Mouse (Mus musculus) layer of hippocampus, adult 2 months (tissue): Measurements from ENCODE around the gene H2afv. TPM values are rescaled to one million over a fixed set of nuclear protein-coding genes. Genes with fewer than 3 reads are reported as not detected.
A peak's percentile ranks its signal among the peaks of the same experiment; 100 is the strongest.
"Not testable (repeated sequence)": the region's sequence is repeated elsewhere in the genome, so short reads cannot be mapped to it uniquely, and the experiment has no call there.

Experiments used
- DNase-seq, 2 experiments: peaks; one replicate each; pipeline ENCODE4 v3.0.0; 2022; ENCODE audit warnings: low spot score in 2 of 2
- H3K27ac ChIP-seq: fragments of 200-600 bp; 2 replicates; pipeline ENCODE4 v1.8.1; 2022
- H3K4me3 ChIP-seq: fragments of 200-600 bp; 2 replicates; pipeline ENCODE4 v1.8.1; 2022; ENCODE audit warnings: mild to moderate bottlenecking
- CTCF ChIP-seq: fragments of 200-600 bp; conservative IDR thresholded peaks from 2 replicates; pipeline ENCODE4 v1.8.1; 2022; ENCODE audit warnings: antibody characterized with exemption, mild to moderate bottlenecking, moderate library complexity
- total RNA-seq, 2 experiments: library from RNA; stranded (reverse); gene quantifications; 2 replicates each; pipeline ENCODE4 v1.2.3; 2021

Gene H2afv
- total RNA-seq, 2 experiments from 2014 or later = 43.6 to 47.3 TPM

DNA sequence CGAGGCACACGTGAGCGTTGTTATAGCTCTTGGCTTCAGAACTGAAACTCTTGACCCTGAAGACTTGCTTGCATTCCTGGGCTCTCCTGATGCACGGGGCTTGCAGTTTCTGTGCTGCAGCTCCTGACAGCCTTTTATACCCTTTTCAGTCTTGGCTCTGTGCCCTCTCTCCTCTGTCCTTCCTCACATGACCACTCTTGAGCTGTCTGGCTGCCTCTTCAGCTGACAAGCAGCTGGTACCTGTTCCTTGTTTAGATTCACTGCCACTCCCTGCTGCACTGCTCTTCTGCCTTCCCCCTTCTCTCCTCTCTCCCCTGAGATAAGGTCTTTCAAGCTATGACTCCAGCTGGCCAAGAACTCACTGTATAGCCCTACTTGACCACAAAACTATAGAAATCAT, 3.2 kb upstream of the H2afv start:
- H3K27ac ChIP-seq = no peak overlapping the region
- no peak overlapping the region for H3K4me3 ChIP-seq
- no peak for TF ChIP-seq CTCF
- DNase-seq = no peak

DNA sequence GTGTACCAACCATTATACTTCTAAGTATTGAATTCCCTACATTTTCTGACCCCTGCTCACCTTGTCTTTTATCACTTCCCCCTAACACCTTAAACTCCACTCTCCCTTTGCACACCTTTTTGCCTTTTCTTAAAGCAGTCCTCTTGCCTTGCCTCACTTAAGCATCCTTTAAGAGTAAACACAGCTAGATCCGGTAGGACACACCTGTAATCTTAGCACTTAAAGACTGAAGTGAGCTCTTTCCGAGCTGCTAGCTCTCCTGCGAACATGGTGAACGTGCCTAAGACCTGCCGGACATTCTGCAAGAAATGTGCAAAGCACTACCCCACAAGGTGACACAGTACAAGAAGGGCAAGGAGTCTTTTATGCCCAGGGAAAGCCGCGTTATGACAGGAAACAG, 1.7 kb upstream of the H2afv start:
- TF ChIP-seq CTCF = no peak
- H3K27ac ChIP-seq = no peak overlapping the region
- no peak overlapping the region for H3K4me3 ChIP-seq
- no peak for DNase-seq

- peak; percentile 38 for TF ChIP-seq CTCF
- no peak overlapping the region for H3K4me3 ChIP-seq
- no peak for DNase-seq
- H3K27ac ChIP-seq = no peak overlapping the region
Observed at GRCm38 (mm10) chr11:6445441-6445840, 1.2 kb upstream of the H2afv start.

DNA sequence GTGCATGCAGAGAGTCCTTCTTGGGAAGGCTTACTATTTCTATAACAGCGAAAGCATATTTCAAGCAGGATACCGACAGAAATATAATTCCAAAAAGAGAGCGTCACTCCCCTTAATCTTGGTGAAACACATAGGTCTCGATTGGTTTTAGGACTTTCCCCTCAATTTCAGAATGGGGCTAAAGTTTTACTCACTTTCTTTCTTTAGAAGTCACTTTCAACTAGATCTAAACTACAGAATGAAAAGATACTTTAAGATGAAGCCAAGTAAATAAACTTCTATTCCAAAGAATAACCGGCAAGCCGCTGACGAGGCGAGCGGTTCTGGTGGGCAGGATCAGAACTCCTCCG, 541 bp downstream of the H2afv start:
- no peak for TF ChIP-seq CTCF
- no peak for DNase-seq
- H3K4me3 ChIP-seq = peak overlapping the region; percentile 73
- peak overlapping the region; percentile 94 for H3K27ac ChIP-seq

DNA sequence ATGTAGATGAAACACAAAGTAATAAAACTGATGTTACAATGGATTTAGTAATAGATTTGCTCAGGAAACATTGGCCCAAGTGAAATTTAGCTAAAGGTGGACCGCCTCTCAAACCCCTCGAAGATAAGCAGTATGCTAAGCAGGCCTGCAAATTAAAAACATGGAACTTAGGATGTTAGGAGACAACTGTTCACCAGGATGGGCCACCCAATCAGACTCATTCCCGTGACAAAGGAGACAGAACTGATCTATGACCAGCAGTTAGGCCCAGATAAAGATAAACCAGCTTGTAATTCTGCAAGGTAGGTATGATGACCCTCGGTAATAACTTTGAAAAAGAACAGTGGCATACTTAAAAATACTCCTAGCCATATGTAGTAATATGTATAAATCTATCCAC, 1.1 kb downstream of the H2afv start:
- H3K27ac ChIP-seq = peak overlapping the region; percentile 94; the same call in 1 of the 2 replicates
- peak overlapping the region; percentile 73 for H3K4me3 ChIP-seq
- no peak for DNase-seq
- no peak for TF ChIP-seq CTCF

DNA sequence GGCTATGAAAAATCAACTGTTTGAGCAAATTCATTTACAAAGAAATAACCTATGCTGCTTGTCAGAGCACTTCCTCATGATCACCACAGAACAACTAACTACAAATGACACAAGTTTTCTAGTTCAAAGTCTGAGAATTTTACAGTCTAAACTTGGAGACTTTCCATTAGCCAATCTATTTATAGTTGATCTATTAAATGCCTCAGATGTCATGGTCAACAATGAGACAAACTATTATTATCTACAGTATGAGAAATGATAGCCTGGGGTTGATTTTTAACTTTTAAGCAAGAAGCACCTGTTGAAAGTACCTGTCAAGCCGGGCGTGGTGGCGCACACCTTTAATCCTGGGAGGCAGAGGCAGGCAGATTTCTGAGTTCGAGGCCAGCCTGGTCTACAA, 1.7 kb downstream of the H2afv start:
- no peak overlapping the region for H3K27ac ChIP-seq
- H3K4me3 ChIP-seq = no peak overlapping the region
- no peak for TF ChIP-seq CTCF
- no peak for DNase-seq

- no peak for DNase-seq
- no peak overlapping the region for H3K4me3 ChIP-seq
- no peak overlapping the region for H3K27ac ChIP-seq
- no peak for TF ChIP-seq CTCF
Observed at GRCm38 (mm10) chr11:6440171-6440570, 4.1 kb downstream of the H2afv start.

DNA sequence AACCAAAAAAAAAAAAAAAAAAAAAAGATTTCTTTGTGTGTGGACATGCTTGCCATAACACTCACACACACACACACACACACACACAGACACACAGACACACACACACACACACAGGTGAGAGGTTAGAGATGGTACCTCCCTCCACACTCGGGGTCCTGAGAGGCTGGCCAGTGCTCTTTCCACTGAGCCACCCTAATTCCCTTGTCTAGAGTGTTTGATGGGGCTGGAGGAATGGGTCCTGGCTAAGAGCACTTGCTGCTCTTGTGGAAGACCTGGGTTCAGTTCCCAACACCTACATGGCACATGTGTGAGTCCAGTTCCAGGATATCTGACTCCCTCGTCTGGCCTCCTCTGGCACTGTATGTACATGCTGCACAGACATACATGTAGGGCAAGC, 6.6 kb downstream of the H2afv start:
- Histone ChIP-seq H3K4me3 (no peak overlapping the region), H3K27ac (no peak overlapping the region)
- TF ChIP-seq CTCF = no peak
- DNase-seq = no peak

- Histone ChIP-seq H3K27ac (no peak overlapping the region), H3K4me3 (no peak overlapping the region)
- peak; percentile 74 for TF ChIP-seq CTCF
- peak; percentile 39 to 49 for DNase-seq
Observed at GRCm38 (mm10) chr11:6436442-6436841, 7.8 kb downstream of the H2afv start.

DNA sequence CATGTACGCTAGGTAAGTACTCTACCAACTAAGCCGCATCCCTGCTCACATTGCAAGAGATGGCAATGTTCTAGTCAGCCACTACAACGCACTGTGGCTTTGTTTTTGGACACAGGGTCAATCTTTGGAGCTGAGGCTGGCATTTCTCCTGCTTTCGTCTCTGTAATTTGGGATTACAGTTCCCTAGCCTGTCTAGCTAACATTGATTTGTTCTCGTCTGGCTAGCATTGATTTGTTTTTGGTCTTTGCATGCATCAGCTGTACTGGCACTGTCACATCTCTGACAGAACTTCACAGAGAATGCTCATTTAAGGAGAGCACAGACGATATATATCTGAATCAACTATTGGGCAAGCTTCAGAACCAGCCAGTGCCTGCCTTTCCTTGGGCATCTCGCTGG, 14.1 kb downstream of the H2afv start:
- TF ChIP-seq CTCF = no peak
- DNase-seq = no peak
- H3K4me3 ChIP-seq = no peak overlapping the region
- no peak overlapping the region for H3K27ac ChIP-seq

GRCm38 (mm10) chr11:6420722-6421350, 23.4 kb downstream of the H2afv start:
- Histone ChIP-seq H3K27ac (no peak overlapping the region), H3K4me3 (no peak overlapping the region)
- no peak for DNase-seq
- no peak for TF ChIP-seq CTCF

- Histone ChIP-seq H3K27ac (no peak overlapping the region), H3K4me3 (no peak overlapping the region)
- DNase-seq = no peak
Observed at GRCm38 (mm10) chr11:6420283-6420703, 23.9 kb downstream of the H2afv start.

GRCm38 (mm10) chr11:6419156-6419555, 25.1 kb downstream of the H2afv start:
- not testable (repeated sequence) for DNase-seq, H3K4me3 ChIP-seq, H3K27ac ChIP-seq

More at GRCm38 (mm10) chr11:6420283-6420703, 23.9 kb downstream of the H2afv start:
- no peak for TF ChIP-seq CTCF

- Histone ChIP-seq H3K4me3 (no peak overlapping the region), H3K27ac (no peak overlapping the region; the same call in 1 of the 2 replicates)
- TF ChIP-seq CTCF = no peak
- no peak for DNase-seq
Observed at GRCm38 (mm10) chr11:6418751-6419150, 25.5 kb downstream of the H2afv start.
